Mouse (Mus musculus): ENCODE results near the gene Havcr1. TPM values are rescaled to one million over a fixed set of nuclear protein-coding genes. Genes with fewer than 3 reads are reported as not detected.
A peak's percentile ranks its signal among the peaks of the same experiment; 100 is the strongest.
"Not testable (repeated sequence)": the region's sequence is repeated elsewhere in the genome, so short reads cannot be mapped to it uniquely, and the experiment has no call there.

Gene Havcr1
- polyA plus RNA-seq, 1 experiment: 0.12 TPM

- no peak for DNase-seq (ENCODE audit: low read depth)
- no peak for TF ChIP-seq POLR2A (IDR thresholded peaks at IDR 0.05; ENCODE audit: borderline replicate concordance, extremely low read depth, insufficient read depth, insufficient read length, poor library complexity, severe bottlenecking)
- TF ChIP-seq CTCF (IDR thresholded peaks at IDR 0.05; ENCODE audit: borderline replicate concordance, extremely low read depth, insufficient read depth, insufficient read length): no peak
Observed at GRCm38 (mm10) chr11:46741716-46742115, 6.8 kb downstream of the Havcr1 start.

- TF ChIP-seq CTCF (IDR thresholded peaks at IDR 0.05; ENCODE audit: borderline replicate concordance, extremely low read depth, insufficient read depth, insufficient read length): no peak
- no peak for DNase-seq (ENCODE audit: low read depth)
Observed at GRCm38 (mm10) chr11:46747996-46748395, 13.1 kb downstream of the Havcr1 start.

GRCm38 (mm10) chr11:46753662-46754061 lies 18.8 kb downstream of the Havcr1 start:
- no peak for DNase-seq (ENCODE audit: low read depth)
- TF ChIP-seq POLR2A (IDR thresholded peaks at IDR 0.05; ENCODE audit: borderline replicate concordance, extremely low read depth, insufficient read depth, insufficient read length, poor library complexity, severe bottlenecking) (no peak), CTCF (IDR thresholded peaks at IDR 0.05; ENCODE audit: borderline replicate concordance, extremely low read depth, insufficient read depth, insufficient read length) (no peak)

GRCm38 (mm10) chr11:46754669-46755068 lies 19.8 kb downstream of the Havcr1 start:
- DNase-seq (ENCODE audit: low read depth): peak; percentile 46
- TF ChIP-seq CTCF (IDR thresholded peaks at IDR 0.05; ENCODE audit: borderline replicate concordance, extremely low read depth, insufficient read depth, insufficient read length) (no peak), POLR2A (IDR thresholded peaks at IDR 0.05; ENCODE audit: borderline replicate concordance, extremely low read depth, insufficient read depth, insufficient read length, poor library complexity, severe bottlenecking) (no peak)

GRCm38 (mm10) chr11:46755714-46756113 lies 20.8 kb downstream of the Havcr1 start:
- not testable (repeated sequence) for DNase-seq (ENCODE audit: low read depth)

GRCm38 (mm10) chr11:46776879-46777278 lies 42.0 kb downstream of the Havcr1 start:
- TF ChIP-seq CTCF (IDR thresholded peaks at IDR 0.05; ENCODE audit: borderline replicate concordance, extremely low read depth, insufficient read depth, insufficient read length): no peak
- TF ChIP-seq POLR2A (IDR thresholded peaks at IDR 0.05; ENCODE audit: borderline replicate concordance, extremely low read depth, insufficient read depth, insufficient read length, poor library complexity, severe bottlenecking): no peak

GRCm38 (mm10) chr11:46779811-46780210 lies 44.9 kb downstream of the Havcr1 start:
- no peak for DNase-seq (ENCODE audit: low read depth)
- 0 out of 2 replicates have a peak, but pooled peaks have one; percentile 9 for TF ChIP-seq CTCF (IDR thresholded peaks at IDR 0.05; ENCODE audit: borderline replicate concordance, extremely low read depth, insufficient read depth, insufficient read length)
- no peak for TF ChIP-seq POLR2A (IDR thresholded peaks at IDR 0.05; ENCODE audit: borderline replicate concordance, extremely low read depth, insufficient read depth, insufficient read length, poor library complexity, severe bottlenecking)

More at GRCm38 (mm10) chr11:46776879-46777278, 42.0 kb downstream of the Havcr1 start:
- no peak for DNase-seq (ENCODE audit: low read depth)

GRCm38 (mm10) chr11:46804440-46804839 lies 69.6 kb downstream of the Havcr1 start:
- DNase-seq (ENCODE audit: low read depth): no peak
- no peak for TF ChIP-seq CTCF (IDR thresholded peaks at IDR 0.05; ENCODE audit: borderline replicate concordance, extremely low read depth, insufficient read depth, insufficient read length)
- no peak for TF ChIP-seq POLR2A (IDR thresholded peaks at IDR 0.05; ENCODE audit: borderline replicate concordance, extremely low read depth, insufficient read depth, insufficient read length, poor library complexity, severe bottlenecking)

GRCm38 (mm10) chr11:46810511-46810910 lies 75.6 kb downstream of the Havcr1 start, which contains the start of gene Timd4:
Gene Timd4 (plus strand): TSS chr11:46810800.
- no peak for DNase-seq (ENCODE audit: low read depth)
- TF ChIP-seq CTCF (IDR thresholded peaks at IDR 0.05; ENCODE audit: borderline replicate concordance, extremely low read depth, insufficient read depth, insufficient read length) (no peak), POLR2A (IDR thresholded peaks at IDR 0.05; ENCODE audit: borderline replicate concordance, extremely low read depth, insufficient read depth, insufficient read length, poor library complexity, severe bottlenecking) (no peak)

- no peak for DNase-seq (ENCODE audit: low read depth)
- no peak for TF ChIP-seq CTCF (IDR thresholded peaks at IDR 0.05; ENCODE audit: borderline replicate concordance, extremely low read depth, insufficient read depth, insufficient read length)
- TF ChIP-seq POLR2A (IDR thresholded peaks at IDR 0.05; ENCODE audit: borderline replicate concordance, extremely low read depth, insufficient read depth, insufficient read length, poor library complexity, severe bottlenecking): no peak
Observed at GRCm38 (mm10) chr11:46817692-46818091, 82.8 kb downstream of the Havcr1 start.

GRCm38 (mm10) chr11:46819930-46820329 lies 85.0 kb downstream of the Havcr1 start:
- no peak for DNase-seq (ENCODE audit: low read depth)
- no peak for TF ChIP-seq CTCF (IDR thresholded peaks at IDR 0.05; ENCODE audit: borderline replicate concordance, extremely low read depth, insufficient read depth, insufficient read length)
- no peak for TF ChIP-seq POLR2A (IDR thresholded peaks at IDR 0.05; ENCODE audit: borderline replicate concordance, extremely low read depth, insufficient read depth, insufficient read length, poor library complexity, severe bottlenecking)

Other genes starting within 250 kb of the Havcr1 start
- gene Gm12169, start 210.9 kb upstream of the Havcr1 start, polyA plus RNA-seq (2012; rRNA removed): not detected in 2 replicates
- 0.03 TPM in 1 of 2 replicates, not detected in the other for gene BC053393, start 163.5 kb upstream of the Havcr1 start, polyA plus RNA-seq (2012; rRNA removed)
- gene Dppa1, start 105.8 kb upstream of the Havcr1 start, polyA plus RNA-seq (2012; rRNA removed): not detected in 2 replicates
- gene Timd2, start 28.0 kb upstream of the Havcr1 start, polyA plus RNA-seq (2012; rRNA removed): 0.20 TPM in 1 of 2 replicates, not detected in the other
- 0.06 and 0.11 TPM in 2 replicates for gene Timd4, start 75.7 kb downstream of the Havcr1 start, polyA plus RNA-seq (2012; rRNA removed)

Measured in brain, embryonic 14.5 days (tissue).